Mouse (Mus musculus): ENCODE measurements around the gene Plekhh1. TPM values are rescaled to one million over a fixed set of nuclear protein-coding genes. Genes with fewer than 3 reads are reported as not detected.
A peak's percentile ranks its signal among the peaks of the same experiment; 100 is the strongest.

Gene Plekhh1
- total RNA-seq, 2 experiments from 2014 or later: 1.2 to 2.5 TPM

DNA sequence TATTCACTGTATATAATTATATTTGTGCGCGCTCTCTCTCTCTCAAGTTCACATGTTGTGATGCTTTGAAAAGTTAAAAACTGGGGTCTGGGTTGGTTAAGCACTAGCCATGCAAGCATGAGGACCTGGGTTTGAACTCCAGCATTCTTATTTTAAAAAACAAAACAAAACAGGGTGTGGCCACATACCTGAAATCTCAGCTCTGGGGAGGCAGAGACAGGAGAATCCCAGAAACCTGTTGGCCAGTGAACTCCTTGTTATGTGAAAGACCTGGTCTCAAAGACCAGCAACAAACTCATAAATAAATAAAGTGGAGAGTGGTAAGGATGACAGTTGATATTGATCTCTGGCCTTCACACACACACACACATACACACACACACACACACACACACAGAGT lies 5.4 kb downstream of the Plekhh1 start:
- DNase-seq: no peak

GRCm38 (mm10) chr12:79035349-79035748 lies 6.4 kb downstream of the Plekhh1 start:
- DNase-seq: no peak

DNA sequence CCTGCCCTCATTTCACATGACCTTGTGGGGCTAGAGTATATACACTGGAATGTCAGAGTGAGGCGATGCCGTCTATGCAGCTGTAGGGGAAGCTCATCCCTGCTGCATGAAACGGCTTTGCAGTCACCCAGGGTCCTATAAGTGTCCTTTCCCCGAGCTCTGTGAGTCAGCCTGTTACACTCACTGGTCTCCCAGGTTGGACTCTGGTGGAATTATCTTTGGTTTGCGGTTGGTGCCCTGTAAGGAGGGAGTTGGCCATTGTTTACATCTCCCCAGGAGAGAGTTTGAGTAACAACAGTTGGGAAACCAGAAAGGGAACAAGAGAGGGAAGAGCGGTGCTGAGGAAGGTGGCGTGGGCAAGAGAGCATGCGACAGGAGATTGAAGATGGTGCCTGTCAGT lies 10.7 kb downstream of the Plekhh1 start:
- no peak for DNase-seq

DNA sequence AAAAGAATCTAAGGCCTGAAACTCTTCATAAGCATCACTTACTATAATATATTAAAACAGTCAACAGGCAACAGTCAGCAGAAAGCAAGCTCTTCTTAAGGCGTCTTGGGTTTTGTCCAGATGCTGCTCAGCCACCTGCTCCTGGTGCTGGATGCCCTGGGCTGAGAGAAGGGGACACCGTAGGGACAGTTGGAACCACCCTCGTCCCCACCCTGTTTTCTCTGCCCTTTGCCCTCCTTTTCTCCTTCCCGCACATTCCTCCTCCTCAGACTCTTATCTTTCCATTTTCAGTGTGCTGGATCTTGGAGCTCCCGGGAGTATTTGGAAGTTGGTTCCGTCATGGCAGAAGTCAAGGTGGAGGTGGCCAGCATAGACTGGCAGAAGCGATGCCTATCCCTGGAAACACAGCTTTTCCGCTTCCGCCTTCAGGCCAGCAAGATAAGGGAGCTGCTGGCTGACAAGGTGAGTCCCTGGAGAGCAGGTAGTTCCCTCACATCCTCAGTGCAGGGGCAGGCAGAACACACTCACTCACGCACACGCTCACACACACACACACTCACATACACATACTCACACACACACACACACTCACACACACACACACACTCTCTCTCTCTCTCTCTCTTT lies 11.4 kb downstream of the Plekhh1 start:
- DNase-seq: no peak

GRCm38 (mm10) chr12:79041436-79041835 lies 12.5 kb downstream of the Plekhh1 start:
- DNase-seq: no peak

DNA sequence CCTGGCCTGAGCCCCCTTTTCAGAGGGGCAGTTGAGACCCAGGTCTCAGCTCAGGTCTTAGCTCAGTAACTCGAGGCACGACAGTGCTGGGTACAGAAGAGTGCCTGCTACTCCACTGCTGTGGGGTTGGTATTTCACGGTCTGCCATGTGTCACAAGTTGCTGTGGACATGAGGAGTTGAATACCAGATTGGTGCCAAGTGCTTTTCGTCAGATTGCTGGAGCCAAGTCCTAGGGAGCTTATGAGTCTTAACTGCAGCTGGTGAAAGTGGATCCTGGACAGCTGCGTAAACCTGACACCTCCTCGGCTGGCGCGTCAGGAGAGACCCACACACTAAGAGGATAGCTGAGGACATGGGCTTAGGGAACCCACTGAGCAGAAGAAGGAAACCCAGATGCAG lies 15.7 kb downstream of the Plekhh1 start:
- peak; percentile 67 to 80 for DNase-seq

DNA sequence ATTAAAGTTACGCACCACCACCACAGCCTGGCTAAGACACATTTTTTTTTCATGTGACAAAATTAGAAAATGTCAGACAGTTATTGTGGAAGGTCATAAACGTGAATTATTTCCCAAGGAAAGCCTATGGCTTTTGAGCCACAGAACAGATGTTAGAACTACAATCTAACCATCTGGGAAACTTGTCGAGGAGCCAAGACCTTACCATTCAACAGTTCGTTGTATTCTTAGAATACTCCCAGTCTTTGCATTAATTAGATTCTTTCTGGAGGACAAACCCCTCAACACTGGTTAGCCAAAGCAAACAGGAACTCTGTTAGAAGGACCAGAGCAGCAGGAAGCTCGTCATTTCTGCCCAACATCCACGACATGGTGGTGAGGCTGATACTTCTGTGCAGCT lies 17.2 kb downstream of the Plekhh1 start:
- no peak for DNase-seq

- no peak for DNase-seq
These were observed 18.2 kb downstream of the Plekhh1 start for GRCm38 (mm10) chr12:79047203-79047602.

GRCm38 (mm10) chr12:79048898-79049297 lies 19.9 kb downstream of the Plekhh1 start:
- DNase-seq: peak; percentile 54 to 75

GRCm38 (mm10) chr12:79049807-79050206 lies 20.8 kb downstream of the Plekhh1 start:
- no peak for DNase-seq

DNA sequence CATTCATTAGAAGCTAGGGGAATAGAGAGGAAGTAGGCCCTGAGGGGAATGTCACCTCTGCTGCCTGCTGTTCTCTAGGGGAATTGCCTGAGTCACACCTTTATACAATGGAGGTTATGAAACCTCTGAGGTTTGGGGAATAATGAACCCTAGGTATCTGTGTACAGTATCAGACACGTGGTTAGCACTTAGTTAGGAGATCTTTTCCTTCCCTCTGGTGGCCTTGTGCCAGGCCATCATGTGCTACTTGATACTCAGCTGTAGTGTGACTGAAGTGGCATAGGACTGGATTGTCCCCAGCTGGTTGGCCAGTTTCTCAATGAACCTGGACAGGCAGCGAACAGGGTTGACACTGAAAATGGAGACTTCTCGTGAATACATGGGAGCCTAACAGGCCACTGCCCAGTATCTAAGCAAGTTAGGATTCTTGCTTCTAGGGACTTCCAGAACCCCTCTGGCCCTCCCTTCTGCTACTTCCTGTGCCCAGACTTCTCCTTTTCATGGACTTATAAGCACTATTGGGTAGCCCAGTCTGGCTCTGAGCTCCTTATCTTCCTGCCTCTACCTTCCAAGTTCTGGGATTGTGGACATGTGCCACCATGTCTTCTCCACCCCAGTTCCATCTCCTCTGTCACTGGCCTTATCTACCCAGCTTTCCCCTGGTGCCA lies 21.7 kb downstream of the Plekhh1 start:
- peak; percentile 25 to 30 for DNase-seq

DNA sequence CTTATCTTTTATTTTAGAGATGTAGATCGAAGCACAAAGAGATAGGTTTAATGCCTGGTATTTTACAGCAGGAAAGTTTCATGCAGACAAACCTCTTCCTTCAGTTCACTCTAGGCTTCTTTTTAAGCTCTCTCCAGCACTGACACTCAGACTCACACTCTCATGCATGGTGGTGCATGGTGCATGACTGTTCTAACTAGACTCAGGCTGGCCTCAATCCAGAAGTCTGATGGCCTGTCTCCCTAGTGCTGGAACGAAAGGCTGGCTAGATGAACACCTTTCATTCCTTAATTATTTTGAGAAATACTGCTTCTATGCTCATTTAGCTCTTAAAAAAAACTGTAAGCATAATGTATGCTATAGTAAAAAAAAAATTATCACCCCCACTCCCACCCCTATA lies 23.1 kb downstream of the Plekhh1 start:
- DNase-seq: no peak

DNA sequence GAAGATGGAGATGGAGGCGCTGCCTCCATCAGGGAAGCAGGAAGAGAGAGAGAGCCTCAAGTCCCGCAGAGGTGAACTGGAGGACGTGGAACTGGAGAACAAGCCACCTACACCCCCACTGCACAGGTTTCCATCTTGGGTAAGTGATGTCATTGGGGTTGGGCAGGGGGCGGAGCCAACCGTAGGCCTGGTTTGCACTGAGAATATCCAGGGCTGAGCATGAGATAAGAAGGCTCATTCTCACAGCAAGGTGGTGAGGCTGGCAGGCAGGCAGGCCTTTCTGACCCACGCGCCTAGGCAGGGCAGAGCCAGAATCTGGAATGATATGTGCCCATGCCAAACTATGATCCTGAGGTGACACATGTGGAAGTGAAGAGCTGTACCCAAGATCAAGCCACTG lies 26.3 kb downstream of the Plekhh1 start:
- peak; percentile 80 to 87 for DNase-seq

DNA sequence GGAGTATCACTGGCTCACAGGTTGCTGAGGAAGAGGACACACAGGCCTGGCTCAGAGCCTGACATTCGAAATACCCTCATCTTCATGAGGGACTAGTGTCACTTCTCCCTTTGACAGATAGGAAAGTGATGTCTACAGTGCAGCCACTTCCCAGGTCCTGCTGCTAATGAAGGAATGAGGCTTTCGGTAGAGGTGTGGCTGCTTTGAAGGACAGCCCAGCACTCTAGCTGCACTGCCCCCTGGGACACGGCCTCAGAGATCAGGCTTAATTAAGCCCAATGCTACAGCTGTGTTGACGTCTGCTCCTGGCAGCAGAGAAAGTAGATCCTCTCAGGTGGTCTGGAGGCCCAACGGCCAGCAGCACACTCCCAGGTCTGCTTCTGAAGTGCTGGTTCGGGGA lies 30.6 kb downstream of the Plekhh1 start:
- no peak for DNase-seq

DNA sequence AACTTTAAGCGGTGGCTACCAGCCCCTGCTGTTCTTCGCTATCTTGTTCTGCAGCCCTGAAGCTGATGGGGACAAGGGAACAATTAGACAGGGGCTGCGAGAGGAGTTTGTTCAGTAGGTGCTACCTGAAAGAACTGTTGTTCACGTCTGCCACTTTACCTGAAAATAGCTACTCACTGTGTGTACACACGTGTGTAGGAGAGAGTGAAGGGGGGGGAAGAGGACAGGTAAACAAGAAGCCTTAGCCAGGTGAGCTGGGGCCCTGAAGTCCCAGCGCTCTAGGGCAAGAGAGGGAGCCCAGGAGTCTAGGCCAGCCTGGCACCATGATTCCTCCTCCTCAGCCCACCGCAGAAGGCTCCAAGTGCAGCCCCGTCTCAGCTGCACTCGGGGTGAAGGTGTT lies 31.2 kb downstream of the Plekhh1 start:
- no peak for DNase-seq

DNA sequence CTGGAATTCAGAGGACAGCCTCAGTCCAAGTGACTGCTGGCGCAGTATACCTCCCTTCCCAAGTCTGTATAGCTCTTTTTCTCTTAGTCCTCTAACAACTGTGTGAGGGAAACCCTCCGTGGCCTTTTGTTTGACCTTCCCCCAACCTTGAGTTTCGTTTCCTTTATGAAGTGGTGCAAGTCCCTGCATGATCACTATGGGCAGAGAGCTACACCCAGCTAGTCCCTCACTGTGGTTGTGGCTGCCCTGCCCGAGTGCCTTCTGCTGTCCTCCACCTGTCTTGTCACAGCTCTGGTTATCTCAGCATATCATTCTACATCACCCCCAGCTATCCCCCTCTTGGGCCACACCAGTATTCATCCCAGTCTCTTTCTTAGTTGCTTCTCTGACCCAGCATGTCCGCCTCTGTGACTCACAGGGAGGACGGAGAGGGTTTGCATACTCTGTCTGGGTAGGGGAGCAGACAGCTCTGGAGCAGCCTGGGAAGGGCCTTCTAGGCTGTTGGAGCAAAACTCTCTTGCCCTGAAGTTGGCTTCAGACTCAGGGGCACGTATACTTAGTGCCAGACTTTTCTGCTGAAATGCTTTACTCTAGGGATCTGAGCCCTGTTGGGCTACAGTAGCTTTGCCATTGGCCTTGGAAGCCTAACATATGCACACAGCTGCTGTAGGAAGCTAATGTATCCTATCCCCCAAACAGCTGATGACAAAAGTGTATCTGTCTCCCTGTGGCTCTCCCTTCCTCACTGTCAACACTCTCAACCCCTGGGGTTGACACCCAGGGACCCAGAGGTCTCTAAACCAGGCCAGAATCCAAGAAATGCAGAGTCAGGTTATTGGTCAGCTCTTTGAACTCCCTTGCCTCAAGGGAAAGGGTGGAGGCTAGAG lies 32.0 kb downstream of the Plekhh1 start:
- DNase-seq: no peak

- no peak for DNase-seq
These were observed 35.5 kb downstream of the Plekhh1 start for GRCm38 (mm10) chr12:79064451-79064850.

DNA sequence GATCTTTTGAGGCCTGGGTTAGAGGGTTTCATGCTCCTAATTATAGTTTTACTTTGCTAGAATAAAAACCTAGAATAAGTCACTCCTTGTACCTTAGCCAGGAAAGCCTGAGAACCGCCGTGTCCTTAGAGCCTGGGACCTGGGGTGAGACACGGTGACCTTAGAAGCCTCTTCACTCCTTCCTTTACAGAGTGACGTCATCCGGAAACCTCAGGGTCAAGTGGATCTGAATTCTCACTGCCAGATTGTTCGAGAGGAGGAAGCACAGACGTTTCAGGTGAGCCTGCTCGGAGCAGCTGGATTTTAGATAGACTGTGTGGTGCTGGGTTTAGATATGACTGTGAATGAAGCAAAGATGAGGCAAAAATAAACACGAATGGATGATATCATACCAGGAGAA lies 37.5 kb downstream of the Plekhh1 start:
- no peak for DNase-seq

- DNase-seq: no peak
These were observed 38.6 kb downstream of the Plekhh1 start for GRCm38 (mm10) chr12:79067526-79067925.

DNA sequence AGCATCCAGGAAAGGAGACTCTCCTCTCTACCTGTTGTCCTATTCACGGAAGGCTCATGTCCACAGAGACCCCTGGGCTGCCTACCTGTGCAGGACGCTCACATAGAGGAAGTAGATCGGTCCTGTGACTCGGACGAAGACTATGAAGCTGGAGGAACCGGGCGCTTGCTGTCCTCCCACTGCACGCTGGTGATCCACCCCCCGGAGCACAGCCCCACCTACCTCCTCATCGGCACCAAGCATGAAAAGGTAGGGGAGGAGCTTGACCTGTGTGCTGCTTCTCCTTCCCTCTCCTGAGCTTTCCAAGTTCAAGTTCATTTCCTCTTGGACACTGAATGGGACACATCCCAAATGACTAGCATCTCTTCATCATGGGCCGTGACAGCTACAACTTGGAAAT lies 39.3 kb downstream of the Plekhh1 start:
- no peak for DNase-seq

DNA sequence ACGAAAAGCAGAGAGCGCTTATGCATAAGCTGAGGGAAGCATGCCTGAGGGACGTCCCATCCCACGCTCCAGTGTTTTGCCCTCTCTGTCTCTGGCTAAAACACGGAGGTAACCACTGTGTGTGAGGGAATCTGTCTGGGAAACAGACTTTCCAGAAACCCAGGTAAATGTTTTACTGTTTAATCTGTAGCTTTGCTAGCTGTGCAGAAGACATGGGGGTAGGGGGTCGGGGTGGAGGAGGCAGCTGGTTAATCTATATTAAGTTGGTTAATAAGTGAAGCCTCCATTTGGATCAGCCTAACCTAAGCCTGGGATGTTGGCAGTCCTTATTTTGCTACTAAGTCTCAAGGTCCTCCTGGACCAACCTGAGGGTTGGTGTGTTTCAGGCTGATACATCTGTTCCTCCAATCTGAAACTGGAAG lies 40.2 kb downstream of the Plekhh1 start:
- DNase-seq: no peak

GRCm38 (mm10) chr12:79069916-79070315 lies 41.0 kb downstream of the Plekhh1 start:
- DNase-seq: no peak

GRCm38 (mm10) chr12:79070736-79071333 lies 41.9 kb downstream of the Plekhh1 start:
- DNase-seq: no peak

All from heart, adult 18-20 months (tissue).